Mouse (Mus musculus) heart, embryonic 11.5 days (tissue): ENCODE measurements at regions not wholly inside any gene's neighbourhood (a gene's known extent, or its start where the extent isn't known, plus 50 kb on each side); places are given as distances from the start of the nearest gene placed in this dataset.

Source experiments
- ATAC-seq: fragments of 200-750 bp; cut with Nextera tagmentation; replicated peaks from 2 replicates; pipeline ENCODE4 v1.8.0; 2017; ENCODE audit warnings: moderate library complexity; ENCODE audit not compliant: insufficient number of reproducible peaks, low FRiP score, low TSS enrichment
- H3K27ac ChIP-seq: fragments of 300-500 bp; sonication (generic); 2 replicates; pipeline ENCODE4 v1.5.1; 2014; ENCODE audit warnings: mild to moderate bottlenecking, low read depth, low read length
- H3K27me3 ChIP-seq: fragments of 300-500 bp; sonication (generic); 2 replicates; pipeline ENCODE4 v1.6.1; 2014; ENCODE audit warnings: mild to moderate bottlenecking, low read length, mixed read lengths; ENCODE audit not compliant: control insufficient read depth, insufficient read depth
- H3K36me3 ChIP-seq: fragments of 300-500 bp; sonication (generic); 2 replicates; pipeline ENCODE4 v1.6.1; 2014; ENCODE audit warnings: mild to moderate bottlenecking, low read length, moderate library complexity, mixed read lengths; ENCODE audit not compliant: control insufficient read depth, insufficient read depth
- H3K4me1 ChIP-seq: fragments of 300-500 bp; sonication (generic); 2 replicates; pipeline ENCODE4 v1.6.1; 2014; ENCODE audit warnings: low read length; ENCODE audit not compliant: control insufficient read depth, insufficient read depth
- H3K4me2 ChIP-seq: fragments of 300-500 bp; sonication (generic); 2 replicates; pipeline ENCODE4 v1.6.1; 2014; ENCODE audit warnings: mild to moderate bottlenecking, moderate library complexity
- H3K4me3 ChIP-seq: fragments of 300-500 bp; sonication (generic); 2 replicates; pipeline ENCODE4 v1.5.1; 2014; ENCODE audit warnings: low read depth, low read length
- H3K9ac ChIP-seq: fragments of 300-500 bp; sonication (generic); 2 replicates; pipeline ENCODE4 v1.6.1; 2014; ENCODE audit warnings: mild to moderate bottlenecking, low read depth, low read length, moderate library complexity
- H3K9me3 ChIP-seq: fragments of 300-500 bp; sonication (generic); replicated peaks from 2 replicates; pipeline ENCODE4 v1.6.1; 2016; ENCODE audit warnings: low read length; ENCODE audit not compliant: control insufficient read depth
- WGBS: fragments of 180-500 bp; shearing (Covaris S2); extraction: QIAGEN DNeasy Blood & Tissue Kit; methylation state at CpG from one replicate; pipeline ENCODE4 v1.1.7; 2014; ENCODE audit not compliant: insufficient replicate concordance; 5-methylcytosine and 5-hydroxymethylcytosine counted together

DNA sequence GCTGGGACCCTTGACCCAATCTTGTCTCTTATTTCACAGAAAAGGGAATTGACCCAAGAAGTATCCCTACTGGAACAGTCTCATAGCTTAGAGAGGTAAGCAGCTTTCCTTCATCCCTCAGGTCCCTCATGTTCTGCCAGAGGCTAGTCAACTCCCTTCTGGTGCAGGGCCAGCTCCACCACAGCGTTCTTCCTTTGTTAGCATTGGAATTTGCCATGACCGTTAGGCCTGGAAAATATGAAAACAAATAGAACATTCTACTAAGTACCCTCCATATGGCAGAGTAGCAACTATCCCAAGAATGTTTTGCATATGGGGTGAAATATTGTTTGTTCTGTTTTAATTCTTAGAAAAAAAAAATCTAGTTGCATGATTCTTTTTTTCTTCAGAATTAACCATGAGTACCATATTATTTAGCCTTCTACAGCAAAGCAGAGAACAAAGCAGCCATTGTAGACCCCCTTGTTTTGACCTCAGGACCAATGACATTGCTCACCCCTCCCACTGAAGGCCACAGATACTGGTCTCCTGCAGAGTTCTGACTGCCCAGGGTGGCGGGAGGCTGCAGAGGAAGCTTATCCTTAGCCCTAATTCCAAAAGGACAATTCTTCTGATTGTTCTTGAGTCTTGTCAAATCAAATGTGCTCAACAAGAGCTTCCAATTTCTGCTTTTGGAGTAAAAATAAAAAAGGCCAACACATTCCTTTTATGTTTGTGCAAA lies 78.1 kb upstream of the Ehbp1 start:
- H3K9ac ChIP-seq = no peak overlapping the region
- no peaks in the 10 kb centered on the region for H3K36me3 ChIP-seq
- H3K27me3 ChIP-seq = no peaks in the 10 kb centered on the region
- no peak for ATAC-seq
- no peaks in the 10 kb centered on the region for H3K4me1 ChIP-seq
- H3K9me3 ChIP-seq = no peaks in the 10 kb centered on the region
- WGBS = 63% methylated on average over 3 of the region's 3 CpGs
- H3K4me3 ChIP-seq = no peak overlapping the region
- H3K27ac ChIP-seq = no peak overlapping the region
- H3K4me2 ChIP-seq = no peak overlapping the region

DNA sequence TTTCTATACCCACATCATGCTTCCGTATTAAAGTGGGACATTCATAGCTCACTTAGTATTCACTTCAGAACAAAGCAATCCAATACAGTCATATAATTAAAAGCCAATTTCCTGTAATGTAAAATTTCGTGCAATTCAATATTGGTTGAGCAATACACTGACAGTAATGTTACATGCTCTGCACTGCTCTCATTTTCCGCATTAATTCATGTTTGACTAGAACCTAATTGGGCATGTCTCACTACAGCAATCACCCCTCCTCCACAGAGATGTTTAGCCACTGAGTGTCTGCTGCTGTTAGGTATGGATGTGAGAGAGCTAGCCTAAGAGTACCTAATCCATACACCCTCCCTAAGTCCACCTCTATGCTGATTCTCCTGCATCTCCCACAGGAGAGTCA lies 79.7 kb upstream of the Ehbp1 start:
- WGBS = 80% methylated on average over 3 of the region's 3 CpGs
- Histone ChIP-seq H3K4me1 (no peaks in the 10 kb centered on the region), H3K27ac (no peak overlapping the region), H3K4me2 (no peak overlapping the region), H3K27me3 (no peaks in the 10 kb centered on the region), H3K36me3 (no peaks in the 10 kb centered on the region), H3K9ac (no peak overlapping the region), H3K4me3 (no peak overlapping the region), H3K9me3 (no peaks in the 10 kb centered on the region)
- no peak for ATAC-seq

DNA sequence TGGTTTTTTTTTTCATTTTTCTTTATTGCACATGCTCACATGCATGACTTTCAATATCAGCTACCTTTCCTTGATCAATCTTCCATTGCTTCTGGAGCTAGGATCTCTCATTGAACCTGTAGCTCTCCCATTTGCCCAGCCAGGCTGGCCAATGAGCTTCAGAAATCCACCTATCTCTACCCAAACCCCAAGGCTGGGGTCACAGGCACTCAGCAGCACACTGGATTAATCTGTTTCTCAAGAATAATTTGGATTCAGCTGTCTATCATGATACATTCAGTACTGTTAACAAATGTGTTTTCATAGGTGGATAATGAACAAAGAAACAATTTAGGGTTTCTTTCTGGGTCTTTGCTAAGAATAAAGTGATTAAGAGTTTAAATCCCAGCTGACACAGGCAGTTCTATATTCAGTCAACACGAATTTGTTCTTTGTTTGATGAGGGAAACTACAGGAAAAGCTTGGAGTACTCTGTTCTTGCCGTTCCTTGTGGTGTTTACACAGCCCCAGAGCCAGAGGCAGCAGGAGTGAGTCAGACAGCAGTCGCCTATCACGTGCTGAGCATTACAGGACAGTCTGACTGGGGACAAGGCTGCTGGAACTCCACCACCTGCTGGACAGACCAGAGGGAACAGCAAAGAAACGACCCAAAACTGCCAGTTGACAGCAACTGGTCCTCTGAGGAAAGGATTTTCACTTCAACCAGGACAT lies 74.6 kb upstream of the Tmem17 start:
- no peaks in the 10 kb centered on the region for H3K27me3 ChIP-seq
- no peak overlapping the region for H3K27ac ChIP-seq
- no peaks in the 10 kb centered on the region for H3K9me3 ChIP-seq

DNA sequence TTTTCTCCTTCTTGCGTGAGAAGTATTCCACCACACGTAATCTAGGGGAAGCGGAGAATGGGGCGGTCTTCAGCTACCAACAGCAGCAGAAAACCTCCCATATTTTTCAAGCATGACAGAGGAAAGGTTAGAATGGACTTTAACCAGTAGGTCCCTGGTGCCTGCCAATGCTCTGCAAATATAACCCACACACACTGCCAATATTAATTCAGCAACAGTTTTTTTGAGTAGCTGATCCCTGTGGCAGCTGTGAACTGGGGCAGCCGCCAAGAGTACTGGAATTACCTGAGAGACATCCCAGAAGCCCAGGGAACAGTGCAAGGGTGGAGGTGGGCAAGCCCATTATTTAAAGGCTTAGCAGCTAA lies 74.1 kb upstream of the Tmem17 start:
- no peak overlapping the region for H3K4me2 ChIP-seq
- H3K27me3 ChIP-seq = no peaks in the 10 kb centered on the region
- 71% methylated on average over 5 of the region's 5 CpGs for WGBS
- no peaks in the 10 kb centered on the region for H3K36me3 ChIP-seq
- no peak overlapping the region for H3K9ac ChIP-seq
- H3K27ac ChIP-seq = no peak overlapping the region
- no peak for ATAC-seq
- H3K9me3 ChIP-seq = no peaks in the 10 kb centered on the region
- no peaks in the 10 kb centered on the region for H3K4me1 ChIP-seq
- H3K4me3 ChIP-seq = no peak overlapping the region

More for the DNA sequence above, 74.6 kb upstream of the Tmem17 start:
- 7% methylated on average over 5 of the region's 5 CpGs for WGBS
- no peaks in the 10 kb centered on the region for H3K36me3 ChIP-seq
- H3K4me2 ChIP-seq = no peak overlapping the region
- no peak overlapping the region for H3K4me3 ChIP-seq
- no peaks in the 10 kb centered on the region for H3K4me1 ChIP-seq
- H3K9ac ChIP-seq = no peak overlapping the region
- ATAC-seq = peak; percentile 89

DNA sequence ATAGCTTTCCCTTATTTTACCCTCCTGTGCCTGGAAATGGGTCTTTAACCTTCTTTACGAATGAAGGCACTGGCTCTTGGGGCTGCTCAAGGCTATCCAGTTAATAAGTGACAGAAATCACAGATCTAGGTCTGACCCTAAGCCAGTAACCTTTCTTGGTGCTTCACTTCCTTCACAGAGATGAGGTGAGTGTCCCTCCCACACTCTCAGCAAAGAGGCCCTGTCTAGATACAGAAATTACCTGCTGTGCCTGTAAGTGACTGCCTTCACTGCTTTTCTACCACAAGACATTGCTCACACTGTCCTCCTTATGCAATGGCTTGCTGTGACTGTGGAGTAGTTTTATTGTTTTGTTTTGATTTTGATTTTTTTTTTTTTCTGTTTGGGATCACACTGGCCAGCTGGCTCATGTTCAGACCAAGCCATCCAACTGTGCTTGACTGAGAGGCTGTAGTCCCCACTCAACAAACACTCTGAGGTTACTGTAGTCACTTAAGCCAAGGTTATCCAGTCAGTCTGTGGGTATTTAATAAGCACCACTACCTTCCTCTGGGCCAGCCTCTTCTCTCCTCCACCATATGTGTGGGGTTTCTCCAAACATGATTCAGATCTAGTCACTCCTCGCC lies 73.3 kb upstream of the Tmem17 start:
- H3K4me2 ChIP-seq = no peak overlapping the region
- 58% methylated on average over 2 of the region's 2 CpGs for WGBS
- ATAC-seq = no peak
- H3K27ac ChIP-seq = no peak overlapping the region
- H3K36me3 ChIP-seq = no peaks in the 10 kb centered on the region
- no peak overlapping the region for H3K9ac ChIP-seq
- no peaks in the 10 kb centered on the region for H3K9me3 ChIP-seq
- H3K4me1 ChIP-seq = no peaks in the 10 kb centered on the region
- H3K4me3 ChIP-seq = no peak overlapping the region
- no peaks in the 10 kb centered on the region for H3K27me3 ChIP-seq

DNA sequence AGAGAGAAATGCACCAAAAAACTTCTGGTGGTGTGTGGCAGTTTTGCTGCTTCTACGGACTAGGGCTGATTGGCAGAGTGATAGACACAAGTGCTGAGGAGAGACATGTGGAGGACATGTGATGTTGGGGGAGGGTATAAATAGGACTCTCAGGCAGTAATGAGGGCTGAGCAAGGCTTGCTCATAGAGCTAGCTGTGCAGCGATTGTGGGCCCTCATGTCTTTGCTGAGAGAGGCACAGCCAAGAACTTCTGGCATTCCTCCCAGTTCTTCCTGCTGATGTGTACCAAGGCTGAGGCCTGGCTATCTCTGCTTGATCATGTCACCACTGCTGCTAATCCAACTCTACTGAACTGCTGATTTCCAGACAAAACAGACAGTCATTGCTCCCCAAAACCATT lies 71.4 kb upstream of the Tmem17 start:
- Histone ChIP-seq H3K27ac (no peak overlapping the region), H3K4me3 (no peak overlapping the region), H3K4me1 (no peaks in the 10 kb centered on the region), H3K9ac (no peak overlapping the region), H3K36me3 (no peaks in the 10 kb centered on the region), H3K9me3 (no peaks in the 10 kb centered on the region), H3K4me2 (no peak overlapping the region), H3K27me3 (no peaks in the 10 kb centered on the region)
- WGBS = 39% methylated on average over 2 of the region's 2 CpGs
- ATAC-seq = no peak

GRCm38 (mm10) chr11:22453161-22453560 lies 58.7 kb upstream of the Tmem17 start:
- H3K9ac ChIP-seq = no peak overlapping the region
- no peak overlapping the region for H3K4me3 ChIP-seq
- H3K27ac ChIP-seq = no peak overlapping the region
- H3K36me3 ChIP-seq = no peaks in the 10 kb centered on the region
- H3K9me3 ChIP-seq = no peaks in the 10 kb centered on the region
- H3K4me2 ChIP-seq = no peak overlapping the region
- no peak for ATAC-seq
- no peaks in the 10 kb centered on the region for H3K27me3 ChIP-seq
- H3K4me1 ChIP-seq = no peaks in the 10 kb centered on the region

- Histone ChIP-seq H3K27me3 (no peaks in the 10 kb centered on the region), H3K9me3 (no peaks in the 10 kb centered on the region), H3K36me3 (no peaks in the 10 kb centered on the region), H3K4me3 (no peak overlapping the region), H3K9ac (no peak overlapping the region), H3K27ac (no peak overlapping the region), H3K4me1 (no peaks in the 10 kb centered on the region), H3K4me2 (no peak overlapping the region)
- 86% methylated on average over 9 of the region's 9 CpGs for WGBS
- ATAC-seq = no peak
Measured at GRCm38 (mm10) chr11:22456286-22456685, 55.6 kb upstream of the Tmem17 start.
